Mouse (Mus musculus) heart, postnatal 0 days (tissue): ENCODE results near the gene Zfp446. TPM values are rescaled to one million over a fixed set of nuclear protein-coding genes. Genes with fewer than 3 reads are reported as not detected.
A peak's percentile ranks its signal among the peaks of the same experiment; 100 is the strongest.

ENCODE experiments used
- ATAC-seq: fragments of 200-750 bp; cut with Nextera tagmentation; 2 replicates; pipeline ENCODE4 v1.8.0; 2017; ENCODE audit warnings: low read depth, moderate number of reproducible peaks, moderate library complexity; ENCODE audit not compliant: insufficient read depth
- DNase-seq: peaks from one replicate; pipeline ENCODE4 v3.0.0-alpha.2; 2016; ENCODE audit warnings: low spot score
- H3K27ac ChIP-seq: fragments of 300-500 bp; sonication (generic); 2 replicates; pipeline ENCODE4 v1.5.1; 2014; ENCODE audit warnings: low read depth, mild to moderate bottlenecking
- H3K27me3 ChIP-seq: fragments of 300-500 bp; sonication (generic); 2 replicates; pipeline ENCODE4 v1.6.1; 2014; ENCODE audit warnings: low read length, mixed read lengths; ENCODE audit not compliant: control insufficient read depth, insufficient read depth
- H3K36me3 ChIP-seq: fragments of 300-500 bp; sonication (generic); replicated peaks from 2 replicates; pipeline ENCODE4 v1.6.1; 2014; ENCODE audit warnings: low read length, mixed read lengths; ENCODE audit not compliant: control insufficient read depth, insufficient read depth
- H3K4me1 ChIP-seq: fragments of 300-500 bp; sonication (generic); 2 replicates; pipeline ENCODE4 v1.6.1; 2014; ENCODE audit warnings: antibody characterized with exemption; ENCODE audit not compliant: control insufficient read depth, insufficient read depth
- H3K4me2 ChIP-seq: fragments of 300-500 bp; sonication (generic); 2 replicates; pipeline ENCODE4 v1.6.1; 2014; ENCODE audit warnings: low read depth, mild to moderate bottlenecking, low read length, moderate library complexity
- H3K4me3 ChIP-seq: fragments of 300-500 bp; sonication (generic); 2 replicates; pipeline ENCODE4 v1.5.1; 2014; ENCODE audit warnings: low read depth, low read length
- H3K9ac ChIP-seq: fragments of 300-500 bp; sonication (generic); replicated peaks from 2 replicates; pipeline ENCODE4 v1.6.1; 2014; ENCODE audit warnings: low read depth, low read length, mixed read lengths
- H3K9me3 ChIP-seq: fragments of 300-500 bp; sonication (generic); replicated peaks from 2 replicates; pipeline ENCODE4 v1.6.1; 2016; ENCODE audit warnings: low read length; ENCODE audit not compliant: control insufficient read depth
- CTCF ChIP-seq: IDR thresholded peaks from 2 replicates; pipeline ENCODE4 v1.5.1; 2016; ENCODE audit warnings: antibody characterized with exemption, control low read depth, low read depth
- EP300 ChIP-seq: IDR thresholded peaks from 2 replicates; pipeline ENCODE4 v1.6.1; 2016; ENCODE audit warnings: antibody characterized with exemption, low read depth
- WGBS: fragments of 180-500 bp; shearing (Covaris S2); extraction: QIAGEN DNeasy Blood & Tissue Kit; methylation state at CpG from one replicate; pipeline ENCODE4 v1.1.7; 2014; 5-methylcytosine and 5-hydroxymethylcytosine counted together
- polyA plus RNA-seq: library from polyadenylated mRNA; unstranded; fragments of >200 nt; fragmentation: Nextera tagmentation; extraction: Ambion mirVana; gene quantifications from 2 replicates; pipeline ENCODE4 v1.2.1, GENCODE M21; 2015
- total RNA-seq: library from RNA; depleted of rRNA; stranded (reverse); fragments of >200 nt; gene quantifications from 2 replicates; pipeline ENCODE4 v1.2.3, GENCODE M21; 2014; ENCODE audit warnings: low replicate concordance

The Zfp446 gene
- total and polyA plus RNA-seq, 2 experiments from 2014 or later: 2.5 to 3.3 TPM

DNA sequence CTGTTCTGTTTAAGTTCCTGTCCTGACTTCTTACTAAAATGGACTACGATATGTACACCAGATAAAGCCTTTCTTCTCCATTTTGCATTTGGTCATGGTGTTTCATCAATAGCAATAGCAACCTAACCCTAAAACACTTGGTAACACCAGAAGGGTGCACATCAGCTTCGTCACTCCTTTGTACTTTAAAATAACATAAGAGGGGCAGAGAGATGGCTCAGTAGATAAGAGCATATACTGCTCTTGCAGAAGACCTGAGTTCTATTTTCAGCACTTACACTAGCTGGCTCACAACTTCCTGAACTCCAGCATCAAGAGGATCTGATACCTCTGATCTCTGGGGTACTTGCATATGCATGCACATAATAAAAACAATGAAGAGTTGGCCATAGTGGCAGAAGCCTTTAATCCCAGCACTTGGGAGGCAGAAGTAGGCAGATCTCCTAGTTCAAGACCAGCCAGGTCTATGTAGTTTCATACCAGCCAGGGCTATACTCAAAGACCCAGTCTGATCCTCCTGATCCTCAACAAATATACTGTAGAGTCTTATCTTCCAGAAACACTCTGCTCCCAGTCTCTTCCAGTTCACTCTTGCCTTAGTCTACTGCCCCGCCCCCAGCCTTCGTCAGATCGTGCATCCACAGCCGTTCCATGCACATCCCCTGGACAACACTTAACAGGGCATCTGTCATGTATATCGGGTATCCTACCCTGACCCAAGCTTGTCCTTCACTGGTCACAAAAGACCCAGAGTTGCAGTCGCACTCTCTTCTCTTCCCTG, 10.0 kb downstream of the Zfp446 start:
- Histone ChIP-seq H3K4me3 (no peak overlapping the region), H3K4me2 (no peak overlapping the region), H3K36me3 (no peaks in the 10 kb centered on the region), H3K27me3 (no peaks in the 10 kb centered on the region), H3K27ac (no peak overlapping the region), H3K4me1 (no peaks in the 10 kb centered on the region), H3K9ac (no peak overlapping the region), H3K9me3 (no peaks in the 10 kb centered on the region)
- no peak for TF ChIP-seq CTCF
- no peak for TF ChIP-seq EP300
- DNase-seq: no peak
- 73% methylated on average over 8 of the region's 8 CpGs for WGBS
- ATAC-seq: no peak

GRCm38 (mm10) chr7:12992222-12992621, 14.6 kb downstream of the Zfp446 start:
- TF ChIP-seq CTCF (peak; percentile 34), EP300 (no peak)
- 5% methylated on average over 3 of the region's 3 CpGs for WGBS
- DNase-seq: no peak
- H3K9ac ChIP-seq: no peak overlapping the region
- no peak overlapping the region for H3K4me2 ChIP-seq
- no peaks in the 10 kb centered on the region for H3K4me1 ChIP-seq
- no peaks in the 10 kb centered on the region for H3K9me3 ChIP-seq
- H3K4me3 ChIP-seq: no peak overlapping the region
- no peak for ATAC-seq
- H3K36me3 ChIP-seq: no peaks in the 10 kb centered on the region
- no peak overlapping the region for H3K27ac ChIP-seq
- no peaks in the 10 kb centered on the region for H3K27me3 ChIP-seq

- no peak for ATAC-seq
- no peaks in the 10 kb centered on the region for H3K4me1 ChIP-seq
- DNase-seq: no peak
- no peaks in the 10 kb centered on the region for H3K36me3 ChIP-seq
- WGBS: 75% methylated on average over 10 of the region's 10 CpGs
- H3K27ac ChIP-seq: no peak overlapping the region
- H3K4me2 ChIP-seq: no peak overlapping the region
- H3K9me3 ChIP-seq: no peaks in the 10 kb centered on the region
- H3K27me3 ChIP-seq: no peaks in the 10 kb centered on the region
- TF ChIP-seq CTCF (no peak), EP300 (no peak)
- no peak overlapping the region for H3K4me3 ChIP-seq
- H3K9ac ChIP-seq: no peak overlapping the region
These were observed 15.5 kb downstream of the Zfp446 start for GRCm38 (mm10) chr7:12993148-12993547.

DNA sequence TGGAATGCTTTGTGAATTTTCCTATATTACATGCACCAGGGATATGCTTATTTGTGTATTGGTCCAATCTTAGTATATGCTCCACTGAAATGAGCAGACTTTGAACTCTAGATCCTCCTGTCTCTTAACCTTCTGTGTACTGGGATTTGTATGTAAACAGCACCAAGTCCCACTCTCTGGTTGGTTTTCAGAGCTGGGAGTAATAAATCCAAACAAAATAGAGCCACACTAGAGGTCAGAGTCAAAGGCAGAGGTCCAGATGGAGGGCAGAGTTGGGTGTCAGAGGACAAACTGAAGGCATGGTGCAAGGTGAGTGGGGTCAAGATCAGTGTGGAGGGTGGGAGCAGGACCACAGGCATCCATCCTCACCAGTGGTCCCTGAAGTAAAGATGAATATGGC, 18.2 kb downstream of the Zfp446 start:
- Histone ChIP-seq H3K4me2 (no peak overlapping the region), H3K36me3 (no peaks in the 10 kb centered on the region), H3K27ac (no peak overlapping the region), H3K4me1 (no peaks in the 10 kb centered on the region), H3K9me3 (no peaks in the 10 kb centered on the region), H3K27me3 (no peaks in the 10 kb centered on the region), H3K9ac (no peak overlapping the region), H3K4me3 (no peak overlapping the region)
- no peak for DNase-seq
- ATAC-seq: no peak
- TF ChIP-seq CTCF (no peak), EP300 (no peak)

DNA sequence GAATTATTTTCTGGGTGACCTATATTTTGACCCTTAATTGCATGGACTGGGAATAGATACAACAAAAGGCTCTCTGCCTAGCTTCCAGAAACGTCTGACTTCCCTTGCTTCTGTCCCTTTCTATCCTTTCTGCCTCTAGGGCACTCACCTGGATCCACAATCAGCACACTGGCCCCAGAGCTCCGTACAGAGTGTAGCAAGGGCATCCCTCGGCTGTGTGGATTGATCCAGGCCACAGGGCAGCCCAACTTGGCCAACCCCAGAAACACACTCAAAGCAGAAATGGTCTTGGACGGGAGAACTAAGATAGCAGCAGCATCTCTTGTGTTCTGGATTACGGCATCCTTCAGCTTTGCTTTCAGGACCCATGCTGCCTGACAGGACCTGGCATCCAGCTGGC, 19.6 kb downstream of the Zfp446 start:
- Histone ChIP-seq H3K36me3 (no peaks in the 10 kb centered on the region), H3K9me3 (no peaks in the 10 kb centered on the region), H3K9ac (no peak overlapping the region), H3K4me1 (no peaks in the 10 kb centered on the region), H3K27me3 (no peaks in the 10 kb centered on the region), H3K4me3 (no peak overlapping the region), H3K27ac (no peak overlapping the region), H3K4me2 (no peak overlapping the region)
- no peak for TF ChIP-seq CTCF
- no peak for TF ChIP-seq EP300
- ATAC-seq (no peak), DNase-seq (no peak)
- WGBS: 54% methylated on average over 5 of the region's 5 CpGs

- no peak within 1 kb of the TSS for H3K4me3 ChIP-seq
- TF ChIP-seq CTCF (no peak), EP300 (no peak)
- DNase-seq (no peak), ATAC-seq (no peak)
- 57% methylated on average over 5 of the region's 5 CpGs for WGBS
- no peaks in the 10 kb centered on the region for H3K4me1 ChIP-seq
- H3K27me3 ChIP-seq: no peaks in the 10 kb centered on the region
- H3K27ac ChIP-seq: no peak within 1 kb of the TSS
- H3K9me3 ChIP-seq: no peaks in the 10 kb centered on the region
- no peak within 1 kb of the TSS for H3K4me2 ChIP-seq
- H3K9ac ChIP-seq: no peak within 1 kb of the TSS
- H3K36me3 ChIP-seq: no peaks in the 10 kb centered on the region
These were observed 20.4 kb downstream of the Zfp446 start, which contains the start of gene Slc27a5 for GRCm38 (mm10) chr7:12998053-12998452. Gene Slc27a5, minus strand, starts transcription at chr7:12998192.
